Mouse (Mus musculus): ENCODE measurements at regions not wholly inside any gene's neighbourhood (a gene's known extent, or its start where the extent isn't known, plus 50 kb on each side); places are given as distances from the start of the nearest gene placed in this dataset.

DNA sequence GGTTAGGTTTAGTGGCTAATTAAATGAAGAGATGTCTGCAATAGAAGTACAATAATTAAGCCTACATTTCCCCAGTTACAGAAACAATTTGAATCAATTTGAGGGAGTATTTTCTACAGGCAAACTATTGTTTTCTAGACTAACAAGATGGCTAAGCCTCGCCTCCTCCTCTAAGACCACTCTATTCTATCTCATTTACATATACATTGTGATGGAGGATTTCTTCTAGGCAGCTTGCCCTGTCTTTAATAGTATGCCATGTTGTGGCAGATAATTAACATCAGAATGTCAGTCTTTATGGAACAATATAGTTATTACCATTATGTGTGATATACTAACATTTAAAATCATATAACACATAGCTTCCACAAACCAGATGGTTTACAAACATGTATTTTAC, 152.3 kb upstream of the Ptbp2 start:
- Histone ChIP-seq H3K27me3 (replicated peaks) (no peaks in the 10 kb centered on the region), H3K4me1 (peaks cover 3% of the 10 kb centered on the region; the same call in 1 of the 2 replicates), H3K4me2 (no peak overlapping the region), H3K4me3 (no peak overlapping the region), H3K36me3 (no peaks in the 10 kb centered on the region), H3K27ac (replicated peaks) (no peak overlapping the region), H3K9me3 (no peaks in the 10 kb centered on the region), H3K9ac (no peak overlapping the region)
- no peak for ATAC-seq (ENCODE audit: extremely low read depth, insufficient number of reproducible peaks, low FRiP score, low TSS enrichment)
- WGBS, result 75% methylated on average over 1 of the region's 1 CpGs

DNA sequence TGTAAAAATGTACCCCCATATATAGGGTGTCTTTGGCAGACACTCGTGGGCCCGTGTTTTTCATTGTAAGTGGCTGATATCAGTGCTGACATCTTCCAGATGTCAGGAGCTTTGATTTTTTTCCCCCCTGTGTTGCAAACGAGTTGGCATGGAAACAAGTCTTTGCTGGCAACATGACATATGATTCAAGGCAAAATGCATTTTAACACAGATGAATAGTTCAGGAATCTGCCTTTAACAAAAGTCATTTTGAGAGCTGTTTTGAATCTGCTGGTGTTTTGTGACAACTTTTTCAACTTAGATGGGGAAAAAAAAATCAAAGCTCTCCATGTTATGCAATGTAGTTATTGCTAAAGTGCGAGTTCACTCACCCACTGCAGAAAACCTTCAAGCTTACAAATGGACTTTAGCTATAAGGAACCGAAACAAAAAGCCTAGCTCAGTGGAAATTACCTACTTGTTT, 148.8 kb upstream of the Ptbp2 start:
- Histone ChIP-seq H3K27me3 (replicated peaks) (no peaks in the 10 kb centered on the region), H3K9me3 (no peaks in the 10 kb centered on the region), H3K4me2 (no peak overlapping the region), H3K9ac (no peak overlapping the region), H3K4me3 (no peak overlapping the region), H3K27ac (replicated peaks) (no peak overlapping the region), H3K36me3 (no peaks in the 10 kb centered on the region), H3K4me1 (peaks cover 3% of the 10 kb centered on the region; the same call in 1 of the 2 replicates)
- 37% methylated on average over 5 of the region's 5 CpGs for WGBS
- ATAC-seq (ENCODE audit: extremely low read depth, insufficient number of reproducible peaks, low FRiP score, low TSS enrichment), result no peak

DNA sequence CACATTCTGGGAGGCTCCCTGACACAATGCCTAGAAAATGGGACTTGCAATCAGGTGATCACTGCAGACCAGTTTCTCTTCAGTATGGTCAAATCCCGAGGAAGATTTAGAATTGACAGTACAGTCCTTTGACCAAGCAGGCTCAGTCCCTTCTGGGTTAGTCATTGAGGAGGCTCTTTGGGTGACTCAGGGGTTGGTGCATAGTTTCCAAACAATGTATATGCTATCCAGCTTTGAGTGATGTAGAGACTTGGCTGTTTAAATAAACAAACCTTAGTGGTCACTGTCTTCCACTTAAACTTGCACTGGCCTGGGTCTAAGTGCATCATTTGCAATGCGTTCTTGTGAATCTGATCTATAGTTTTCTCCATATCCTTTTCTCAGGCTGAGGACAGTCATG, 144.0 kb upstream of the Ptbp2 start:
- no peak for ATAC-seq (ENCODE audit: extremely low read depth, insufficient number of reproducible peaks, low FRiP score, low TSS enrichment)
- WGBS, result 58% methylated on average over 2 of the region's 2 CpGs

DNA sequence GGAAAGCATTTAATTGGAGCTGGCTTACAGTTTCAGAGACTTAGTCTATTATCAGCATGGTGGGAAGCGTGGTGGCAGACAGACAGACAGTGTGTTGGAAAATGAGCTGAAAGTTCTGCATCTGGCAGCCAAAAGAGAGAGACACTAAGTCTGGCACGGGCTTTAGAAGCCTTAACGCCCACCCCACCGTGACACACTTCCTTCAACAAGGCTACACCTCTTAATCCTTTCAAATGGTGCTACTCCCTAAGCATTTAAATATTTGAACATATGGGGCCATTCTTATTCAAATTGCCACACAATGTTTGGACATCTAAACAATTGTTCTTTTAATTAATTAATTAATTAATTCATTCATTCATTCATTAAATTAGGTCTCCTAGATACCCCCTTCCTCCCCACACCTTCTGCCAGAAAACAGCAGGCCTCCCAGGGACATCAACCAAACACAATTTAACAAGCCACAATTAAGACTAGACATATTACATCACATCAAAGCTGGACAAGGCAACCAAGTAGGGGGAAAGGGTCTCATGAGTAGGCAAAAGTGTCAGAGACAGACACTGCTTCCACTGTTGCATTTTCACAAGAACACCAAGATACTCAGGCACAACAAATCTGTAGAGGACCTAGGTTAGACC, 135.4 kb upstream of the Ptbp2 start:
- Histone ChIP-seq H3K9ac (no peak overlapping the region), H3K36me3 (no peaks in the 10 kb centered on the region), H3K4me2 (no peak overlapping the region), H3K27me3 (replicated peaks) (no peaks in the 10 kb centered on the region), H3K9me3 (no peaks in the 10 kb centered on the region), H3K4me3 (no peak overlapping the region), H3K4me1 (no peaks in the 10 kb centered on the region), H3K27ac (replicated peaks) (no peak overlapping the region)
- no peak for ATAC-seq (ENCODE audit: extremely low read depth, insufficient number of reproducible peaks, low FRiP score, low TSS enrichment)
- 77% methylated on average over 4 of the region's 4 CpGs for WGBS

More for the DNA sequence above, 144.0 kb upstream of the Ptbp2 start:
- Histone ChIP-seq H3K36me3 (no peaks in the 10 kb centered on the region), H3K4me2 (no peak overlapping the region), H3K4me3 (no peak overlapping the region), H3K9me3 (no peaks in the 10 kb centered on the region), H3K9ac (no peak overlapping the region), H3K4me1 (peaks cover 3% of the 10 kb centered on the region; the same call in 1 of the 2 replicates), H3K27me3 (replicated peaks) (no peaks in the 10 kb centered on the region), H3K27ac (replicated peaks) (no peak overlapping the region)

DNA sequence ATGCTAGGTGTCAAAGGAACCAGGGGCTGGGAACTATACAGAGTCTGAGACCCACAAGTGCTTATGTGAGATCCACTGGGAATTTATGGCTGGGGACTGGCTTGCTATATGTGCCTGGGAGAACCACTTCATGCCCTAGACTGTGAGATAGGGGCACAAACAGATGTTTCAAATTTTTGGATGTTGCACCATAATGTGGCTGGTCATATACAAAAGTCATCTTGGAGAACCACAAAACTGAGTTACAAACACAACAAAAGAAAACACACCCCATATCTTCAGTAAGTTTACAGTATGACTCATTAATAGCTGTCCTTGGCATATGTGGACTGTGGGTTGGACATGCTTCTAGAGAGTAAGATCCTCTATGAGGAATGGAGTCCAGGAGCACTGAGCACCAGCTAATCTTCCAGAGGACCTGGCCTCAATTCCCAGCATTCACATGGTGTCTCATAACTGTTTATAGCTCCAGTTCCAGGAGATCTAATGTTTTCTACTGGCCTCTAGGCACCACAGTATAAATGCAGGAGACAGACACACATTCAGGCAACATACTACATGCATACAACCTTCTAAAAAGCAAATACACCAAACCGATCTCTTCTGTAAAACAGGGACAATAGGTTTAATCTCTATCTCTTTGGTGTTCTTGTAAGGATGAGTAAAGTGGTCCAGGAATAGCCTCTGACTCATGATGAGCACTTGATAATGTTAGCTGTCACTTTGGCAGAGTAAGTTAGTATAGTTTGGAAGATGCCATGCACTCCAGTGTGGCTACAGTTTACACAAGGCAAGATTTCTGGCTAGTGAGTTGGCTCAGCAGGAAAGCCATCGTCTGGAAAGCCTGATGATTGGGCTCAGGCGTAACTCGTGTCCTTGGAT, 132.0 kb upstream of the Ptbp2 start:
- no peaks in the 10 kb centered on the region for H3K36me3 ChIP-seq
- WGBS, result 60% methylated on average over 4 of the region's 4 CpGs
- H3K9me3 ChIP-seq, result no peaks in the 10 kb centered on the region
- no peak overlapping the region for H3K4me2 ChIP-seq
- H3K27ac ChIP-seq (replicated peaks), result no peak overlapping the region
- no peaks in the 10 kb centered on the region for H3K27me3 ChIP-seq (replicated peaks)
- no peak overlapping the region for H3K4me3 ChIP-seq
- ATAC-seq (ENCODE audit: extremely low read depth, insufficient number of reproducible peaks, low FRiP score, low TSS enrichment), result no peak
- no peaks in the 10 kb centered on the region for H3K4me1 ChIP-seq
- H3K9ac ChIP-seq, result no peak overlapping the region

DNA sequence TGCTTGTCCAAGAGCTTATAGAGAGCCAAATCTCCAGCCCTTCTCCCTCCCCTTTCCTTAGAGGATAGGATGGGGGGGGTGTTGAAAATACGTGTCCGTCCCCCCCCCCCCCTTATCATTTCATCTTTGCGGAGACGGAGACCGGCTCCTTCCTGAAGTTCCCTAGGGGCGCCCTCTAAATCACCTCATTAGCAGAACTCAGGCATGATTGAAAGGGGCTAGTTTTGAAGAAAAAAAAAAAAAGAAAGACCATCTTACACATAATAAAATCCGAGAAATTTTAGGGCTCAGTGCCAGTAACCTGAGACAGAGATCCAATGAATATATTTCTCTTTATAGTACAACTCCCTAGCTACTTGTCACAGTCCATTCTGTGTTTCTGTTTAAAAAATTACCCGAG, 127.3 kb upstream of the Ptbp2 start:
- ATAC-seq (ENCODE audit: extremely low read depth, insufficient number of reproducible peaks, low FRiP score, low TSS enrichment), result no peak
- WGBS, result 48% methylated on average over 8 of the region's 8 CpGs
- no peak overlapping the region for H3K4me3 ChIP-seq

DNA sequence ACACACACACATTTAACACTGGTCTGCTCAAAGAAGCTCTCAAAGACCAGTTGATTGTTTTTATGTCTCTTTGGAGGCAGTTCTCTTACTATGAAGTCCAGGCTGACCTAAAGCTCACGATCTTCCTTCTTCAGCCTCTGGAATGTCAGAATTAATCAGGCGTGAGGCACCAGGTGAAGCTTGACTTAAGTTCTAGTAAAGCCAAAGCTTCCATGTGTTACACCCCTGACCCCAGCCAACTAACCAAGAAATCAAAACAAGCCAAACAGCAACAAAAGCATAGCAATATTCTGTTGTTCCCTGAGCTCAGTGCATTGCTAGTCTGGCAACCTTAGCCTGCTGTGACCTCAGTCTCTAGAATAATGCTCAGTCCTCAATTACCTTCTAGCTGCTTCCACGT, 120.0 kb upstream of the Ptbp2 start:
- H3K27me3 ChIP-seq (replicated peaks), result no peaks in the 10 kb centered on the region
- no peaks in the 10 kb centered on the region for H3K9me3 ChIP-seq
- no peak for ATAC-seq (ENCODE audit: extremely low read depth, insufficient number of reproducible peaks, low FRiP score, low TSS enrichment)
- no peak overlapping the region for H3K4me3 ChIP-seq
- no peak overlapping the region for H3K4me2 ChIP-seq
- peaks cover 3% of the 10 kb centered on the region; the same call in 1 of the 2 replicates for H3K4me1 ChIP-seq
- no peaks in the 10 kb centered on the region for H3K36me3 ChIP-seq
- no peak overlapping the region for H3K9ac ChIP-seq
- no peak overlapping the region for H3K27ac ChIP-seq (replicated peaks)
- 76% methylated on average over 3 of the region's 3 CpGs for WGBS

More for the DNA sequence above, 127.3 kb upstream of the Ptbp2 start:
- no peak overlapping the region for H3K27ac ChIP-seq (replicated peaks)
- no peaks in the 10 kb centered on the region for H3K4me1 ChIP-seq
- H3K9ac ChIP-seq, result no peak overlapping the region
- no peaks in the 10 kb centered on the region for H3K36me3 ChIP-seq
- no peaks in the 10 kb centered on the region for H3K27me3 ChIP-seq (replicated peaks)
- no peaks in the 10 kb centered on the region for H3K9me3 ChIP-seq
- H3K4me2 ChIP-seq, result no peak overlapping the region

DNA sequence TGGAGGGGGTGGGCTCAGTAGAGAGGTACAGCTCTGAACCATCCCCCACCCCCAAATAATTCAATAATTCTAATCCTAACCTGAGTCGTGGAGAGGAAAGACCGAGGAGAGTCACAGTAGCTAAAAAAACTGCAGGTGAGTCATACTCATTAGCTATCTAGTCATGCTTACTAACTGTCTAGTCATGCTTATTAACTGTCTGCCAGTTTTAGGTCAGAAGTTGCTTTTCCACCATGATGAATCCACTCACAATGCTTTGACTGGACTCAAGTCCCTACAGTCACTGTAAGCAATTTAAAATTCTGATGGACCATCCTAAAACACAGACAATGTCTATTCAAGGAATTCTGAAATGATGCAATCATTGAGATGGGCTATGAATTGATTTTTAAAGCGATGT, 110.9 kb upstream of the Ptbp2 start:
- no peak for ATAC-seq (ENCODE audit: extremely low read depth, insufficient number of reproducible peaks, low FRiP score, low TSS enrichment)
- no peaks in the 10 kb centered on the region for H3K27me3 ChIP-seq (replicated peaks)
- WGBS, result 79% methylated on average over 3 of the region's 3 CpGs
- H3K4me3 ChIP-seq, result no peak overlapping the region
- H3K9ac ChIP-seq, result no peak overlapping the region
- H3K4me1 ChIP-seq, result peaks cover 21% of the 10 kb centered on the region
- no peak overlapping the region for H3K4me2 ChIP-seq
- no peaks in the 10 kb centered on the region for H3K36me3 ChIP-seq
- H3K27ac ChIP-seq (replicated peaks), result no peak overlapping the region
- H3K9me3 ChIP-seq, result no peaks in the 10 kb centered on the region

DNA sequence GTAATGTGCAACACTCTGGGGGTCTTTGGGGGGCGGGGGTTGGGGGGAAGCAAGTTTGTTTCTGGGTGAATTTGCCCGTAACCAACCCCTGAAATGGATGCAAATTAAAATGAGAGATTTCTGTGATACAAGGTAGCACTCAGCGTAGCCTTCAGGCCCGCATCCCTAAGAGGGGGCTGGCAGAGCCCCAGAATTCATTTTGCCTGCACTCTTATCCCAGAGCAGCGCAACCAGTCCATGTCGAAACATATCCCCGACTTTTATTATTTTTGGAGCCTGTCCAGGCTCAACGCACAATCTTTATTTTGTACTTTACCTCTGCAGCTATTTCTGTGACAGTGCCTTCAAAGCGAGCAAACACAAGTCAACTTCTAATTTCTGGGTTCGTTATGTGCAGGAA, 109.8 kb upstream of the Ptbp2 start:
- no peak for ATAC-seq (ENCODE audit: extremely low read depth, insufficient number of reproducible peaks, low FRiP score, low TSS enrichment)
- no peak overlapping the region for H3K27ac ChIP-seq (replicated peaks)

DNA sequence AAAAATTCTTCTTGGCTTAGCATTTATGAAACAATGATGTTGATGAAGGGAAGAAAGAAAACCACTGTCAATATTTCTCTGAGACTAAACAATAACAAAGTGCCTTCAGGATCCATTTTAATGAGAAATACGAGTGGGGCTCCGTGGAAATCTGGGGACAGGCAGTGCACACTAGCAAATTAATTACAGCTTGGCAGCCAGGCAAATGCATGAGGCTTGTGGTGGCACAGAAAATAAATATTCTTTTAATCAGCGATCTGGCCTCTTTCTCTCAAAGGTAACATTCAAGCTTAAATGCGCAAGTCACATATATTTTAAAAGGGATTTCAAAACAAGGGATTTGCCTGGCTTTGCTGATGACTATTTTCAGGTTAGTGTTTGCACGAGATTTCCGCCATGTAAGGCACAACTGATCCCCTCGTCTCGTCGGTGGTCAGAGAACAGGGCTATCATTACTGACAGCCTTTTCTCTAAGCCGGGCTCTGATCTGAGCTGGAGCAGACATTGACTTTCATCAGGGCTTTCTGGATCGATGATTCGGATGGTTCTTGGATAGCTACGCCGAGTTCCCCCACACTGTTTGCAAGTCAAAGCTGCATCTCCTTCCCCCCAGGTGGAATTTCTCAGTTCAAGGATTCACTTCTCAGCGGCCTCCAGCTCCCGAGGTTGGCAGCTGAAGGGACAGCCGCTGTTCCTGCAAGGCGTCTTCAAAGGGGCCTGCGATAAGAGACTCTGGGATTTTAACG, 109.1 kb upstream of the Ptbp2 start:
- WGBS, result 12% methylated on average over 20 of the region's 20 CpGs

More for the DNA sequence above, 109.8 kb upstream of the Ptbp2 start:
- Histone ChIP-seq H3K4me1 (peaks cover 21% of the 10 kb centered on the region), H3K9ac (no peak overlapping the region), H3K36me3 (no peaks in the 10 kb centered on the region), H3K4me2 (peak overlapping the region; percentile 67), H3K9me3 (no peaks in the 10 kb centered on the region), H3K27me3 (replicated peaks) (no peaks in the 10 kb centered on the region), H3K4me3 (peak overlapping the region; percentile 38)
- 31% methylated on average over 10 of the region's 10 CpGs for WGBS

DNA sequence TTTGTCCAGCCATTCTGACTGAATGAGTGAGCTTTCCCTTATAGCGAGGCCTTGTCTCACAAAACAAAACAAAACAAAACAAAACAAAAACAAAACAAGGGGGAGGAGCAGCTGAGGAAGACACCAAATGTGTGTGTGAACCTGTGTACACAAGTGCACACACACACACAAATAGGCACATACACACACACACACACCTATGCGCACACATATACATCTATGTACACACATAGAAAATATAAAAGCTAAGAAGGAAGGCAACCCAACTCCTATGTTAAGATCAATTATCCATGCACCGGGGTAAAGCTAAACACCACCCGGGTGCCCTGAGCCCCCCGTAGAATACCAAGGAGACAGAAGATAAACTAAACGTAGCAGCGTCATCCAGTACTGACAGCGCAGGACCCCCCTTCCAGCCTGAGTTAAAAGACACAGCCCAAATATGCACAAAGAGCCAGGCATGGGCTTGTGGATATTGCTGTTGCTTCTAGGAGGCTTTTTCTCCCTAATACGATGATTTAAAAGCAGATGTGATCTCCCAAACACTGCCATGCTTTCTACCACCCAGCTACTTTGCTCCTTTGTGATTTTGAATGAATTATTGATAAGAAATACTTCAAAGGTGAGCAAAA, 108.4 kb upstream of the Ptbp2 start:
- Histone ChIP-seq H3K9me3 (no peaks in the 10 kb centered on the region), H3K4me2 (no peak overlapping the region), H3K4me1 (peaks cover 21% of the 10 kb centered on the region), H3K27ac (replicated peaks) (no peak overlapping the region), H3K36me3 (no peaks in the 10 kb centered on the region), H3K9ac (no peak overlapping the region), H3K27me3 (replicated peaks) (no peaks in the 10 kb centered on the region), H3K4me3 (no peak overlapping the region)
- WGBS, result 71% methylated on average over 9 of the region's 9 CpGs
- ATAC-seq (ENCODE audit: extremely low read depth, insufficient number of reproducible peaks, low FRiP score, low TSS enrichment), result no peak

More for the DNA sequence above, 109.1 kb upstream of the Ptbp2 start:
- Histone ChIP-seq H3K27me3 (replicated peaks) (no peaks in the 10 kb centered on the region), H3K4me2 (peak overlapping the region; percentile 67), H3K36me3 (no peaks in the 10 kb centered on the region), H3K27ac (replicated peaks) (no peak overlapping the region), H3K9ac (peak overlapping the region; percentile 63), H3K4me1 (peaks cover 21% of the 10 kb centered on the region), H3K9me3 (no peaks in the 10 kb centered on the region), H3K4me3 (peak overlapping the region; percentile 38)
- ATAC-seq (ENCODE audit: extremely low read depth, insufficient number of reproducible peaks, low FRiP score, low TSS enrichment), result no peak
